Mouse (Mus musculus) G1E (cell line): Measurements from ENCODE around the gene Ccdc103. TPM values are rescaled to one million over a fixed set of nuclear protein-coding genes. Genes with fewer than 3 reads are reported as not detected.

Source experiments
- ATAC-seq: 2 replicates; pipeline ENCODE4 v1.8.0; 2016; ENCODE audit warnings: mild to moderate bottlenecking; ENCODE audit not compliant: insufficient number of reproducible peaks, poor library complexity, low FRiP score, severe bottlenecking; ENCODE audit errors: extremely low read depth
- DNase-seq: peaks from one replicate; pipeline ENCODE4 v3.0.0; 2012; ENCODE audit warnings: low spot score
- H3K27me3 ChIP-seq: 2 replicates; pipeline ENCODE4 v1.6.1; 2012; ENCODE audit warnings: mild to moderate bottlenecking, low read length, inconsistent platforms; ENCODE audit not compliant: insufficient read depth
- H3K36me3 ChIP-seq: replicated peaks from 2 replicates; pipeline ENCODE3; 2012; ENCODE audit warnings: mild to moderate bottlenecking, inconsistent platforms
- H3K4me1 ChIP-seq: 2 replicates; pipeline ENCODE4 v1.6.1; 2012; ENCODE audit warnings: low read depth, low read length, inconsistent platforms, mixed read lengths; ENCODE audit not compliant: insufficient read depth
- H3K4me3 ChIP-seq: 2 replicates; pipeline ENCODE4 v1.5.1; 2012; ENCODE audit warnings: low read depth, mild to moderate bottlenecking, inconsistent platforms, low read length, moderate library complexity, mixed read lengths
- H3K9me3 ChIP-seq: replicated peaks from 2 replicates; pipeline ENCODE4 v1.6.1; 2012; ENCODE audit warnings: inconsistent platforms
- CTCF ChIP-seq: IDR thresholded peaks from 2 replicates; pipeline ENCODE4 v1.5.1; 2012; ENCODE audit warnings: low read depth, low read length, inconsistent platforms, mixed read lengths
- GATA1 ChIP-seq: IDR thresholded peaks from 2 replicates; pipeline ENCODE4 v1.6.1; 2012; ENCODE audit warnings: borderline replicate concordance, low read length, inconsistent platforms, mixed read lengths
- GATA2 ChIP-seq: IDR thresholded peaks from 2 replicates; pipeline ENCODE4 v1.6.1; 2012; ENCODE audit warnings: low read depth, low read length, inconsistent platforms, borderline replicate concordance
- POLR2AphosphoS5 ChIP-seq: IDR thresholded peaks from 2 replicates; pipeline ENCODE4 v1.6.1; 2012; ENCODE audit warnings: low read depth, low read length, inconsistent platforms; ENCODE audit not compliant: insufficient replicate concordance
- TAL1 ChIP-seq: conservative IDR thresholded peaks from 2 replicates; pipeline ENCODE4 v1.6.1; 2012; ENCODE audit warnings: low read depth, low read length, inconsistent platforms, mixed read lengths
- polyA plus RNA-seq: library from polyadenylated mRNA; stranded (reverse); fragments of >175 nt; gene quantifications from 2 replicates; pipeline ENCODE4 v1.2.3, GENCODE M21; 2012
- total RNA-seq, 2 experiments: library from RNA; stranded (forward) in 1 of 2; stranded (reverse) in 1 of 2; fragments of 200-1000 nt in 1 of 2; fragments of >200 nt in 1 of 2; fragmentation: Nextera tagmentation in 1 of 2; gene quantifications; 2 replicates each; pipeline ENCODE4 v1.2.3; 2014 to 2017

Gene Ccdc103
- total and polyA plus RNA-seq, 3 experiments, result 0.09 to 0.87 TPM; not detected in 1

DNA sequence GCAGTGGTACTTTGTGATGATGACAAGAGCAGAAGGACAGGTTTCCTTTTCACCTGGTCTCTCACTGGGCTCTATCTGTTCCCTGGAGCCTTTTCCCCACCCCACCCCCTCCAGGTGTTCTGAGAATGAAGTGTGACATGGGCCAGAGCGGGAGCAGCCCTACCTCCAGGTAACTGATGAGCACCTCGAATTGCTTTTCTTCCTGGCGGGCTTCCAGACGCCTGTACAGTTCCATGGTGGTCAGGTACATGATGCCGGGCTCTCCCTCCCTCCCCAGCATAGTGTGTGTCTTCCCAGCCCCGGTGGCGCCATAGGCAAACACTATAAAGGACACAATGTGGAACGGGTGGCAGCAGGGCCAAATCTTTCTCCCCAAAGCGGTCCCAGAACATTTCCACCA, 34.4 kb downstream of the Ccdc103 start:
- ATAC-seq, result no peak
- no peaks in the 10 kb centered on the region for H3K9me3 ChIP-seq
- H3K4me1 ChIP-seq, result 0 out of 2 replicates have a peak, but pooled peaks cover 6% of the 10 kb centered on the region
- TF ChIP-seq TAL1 (no peak), GATA2 (no peak), CTCF (no peak), POLR2AphosphoS5 (no peak), GATA1 (no peak)
- no peak for DNase-seq
- peaks cover 82% of the 10 kb centered on the region for H3K36me3 ChIP-seq
- H3K27me3 ChIP-seq, result no peaks in the 10 kb centered on the region
- no peak overlapping the region for H3K4me3 ChIP-seq

DNA sequence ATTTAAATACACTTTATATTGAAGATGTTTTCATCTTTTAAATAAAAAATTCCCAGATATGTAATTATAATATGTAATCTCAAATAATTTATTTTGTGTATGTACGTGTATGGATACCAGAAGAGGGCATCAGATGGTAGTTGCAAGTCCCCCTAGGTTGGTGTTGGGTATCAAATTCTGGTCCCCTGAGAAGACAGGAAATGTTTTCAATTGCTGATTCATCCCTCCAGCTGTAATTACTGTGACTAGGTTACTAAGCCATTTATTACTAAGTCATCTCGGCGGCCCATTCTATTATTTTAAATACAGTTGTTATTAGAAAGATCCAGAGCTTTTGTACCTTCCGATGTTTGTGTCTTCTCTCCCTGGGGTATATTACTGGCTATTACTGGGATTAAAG, 37.1 kb downstream of the Ccdc103 start:
- Histone ChIP-seq H3K4me3 (no peak overlapping the region), H3K4me1 (peaks cover 23% of the 10 kb centered on the region), H3K36me3 (peaks cover 84% of the 10 kb centered on the region), H3K27me3 (no peaks in the 10 kb centered on the region), H3K9me3 (no peaks in the 10 kb centered on the region)
- TF ChIP-seq GATA2, result no peak
- ATAC-seq (no peak), DNase-seq (no peak)

DNA sequence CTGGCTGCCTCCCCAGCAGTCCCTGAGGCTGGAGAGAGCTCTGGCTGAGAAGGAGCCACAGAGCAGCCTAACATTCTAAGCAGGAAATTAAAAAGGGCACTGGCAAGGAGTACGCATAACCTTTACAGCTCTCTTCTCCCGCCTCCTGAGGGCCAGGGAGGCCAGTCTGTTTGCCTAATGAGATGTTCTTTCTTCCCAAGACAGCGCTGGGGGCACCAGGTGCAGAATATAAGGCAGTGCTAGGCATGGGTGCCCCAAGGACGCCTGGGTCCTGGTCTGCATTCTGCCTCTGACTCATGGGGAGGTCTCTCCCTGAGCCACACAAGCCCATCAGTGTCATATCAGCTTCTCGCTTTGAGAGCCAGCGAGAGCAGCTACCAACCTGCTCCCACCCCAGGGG, 40.5 kb downstream of the Ccdc103 start:
- DNase-seq (no peak), ATAC-seq (no peak)
- peaks cover 29% of the 10 kb centered on the region for H3K4me1 ChIP-seq
- H3K36me3 ChIP-seq, result peaks cover 50% of the 10 kb centered on the region
- TF ChIP-seq GATA1 (no peak), GATA2 (no peak), CTCF (no peak), POLR2AphosphoS5 (no peak), TAL1 (no peak)
- no peaks in the 10 kb centered on the region for H3K27me3 ChIP-seq
- H3K9me3 ChIP-seq, result no peaks in the 10 kb centered on the region
- no peak overlapping the region for H3K4me3 ChIP-seq

DNA sequence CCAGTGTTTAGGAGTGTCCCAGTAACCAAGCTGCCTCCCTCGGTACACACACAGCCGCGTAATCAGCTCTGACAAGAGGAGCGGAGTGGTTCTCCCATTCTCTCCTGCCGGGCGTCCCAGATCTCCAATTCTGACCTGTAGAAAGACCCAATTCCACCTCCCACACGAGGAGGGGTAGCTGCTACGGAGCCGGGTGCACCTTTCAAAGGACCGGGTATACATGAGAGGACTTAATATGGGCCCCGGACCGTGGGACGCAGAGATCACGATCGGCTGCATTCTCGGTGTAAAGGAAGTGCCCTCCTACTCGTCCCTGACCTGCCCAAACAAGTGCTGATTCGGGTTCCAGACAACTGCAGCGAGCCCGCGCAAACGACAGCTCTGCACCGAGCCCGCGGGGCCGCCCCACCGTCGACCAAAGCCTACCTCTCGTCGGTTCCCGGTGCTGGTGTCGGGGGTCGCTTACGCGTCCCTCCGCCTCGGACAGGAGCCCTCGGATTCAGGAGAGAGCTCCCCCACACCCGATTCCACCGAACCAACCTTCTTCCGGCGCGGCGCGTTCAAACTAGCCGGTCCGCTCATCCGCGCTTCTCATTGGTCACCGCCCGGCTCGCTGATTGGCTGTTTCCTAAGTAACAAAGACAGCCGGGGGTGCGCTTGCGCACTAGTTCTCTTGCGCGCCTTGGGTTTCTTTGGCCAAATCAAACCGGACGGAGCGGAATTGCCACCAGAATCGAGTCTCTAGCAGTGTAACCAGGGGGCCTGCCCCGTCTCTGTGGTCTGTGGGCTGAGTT, 43.8 kb downstream of the Ccdc103 start, which contains the start of gene Kif18b:
Gene Kif18b (minus strand): TSS at position 568 of the 794 bp plus-strand sequence.
- ATAC-seq (peak; percentile 85), DNase-seq (peak; percentile 95)
- H3K36me3 ChIP-seq, result peaks cover 32% of the 10 kb centered on the region
- H3K4me3 ChIP-seq, result peak within 1 kb of the TSS; percentile 96
- peaks cover 24% of the 10 kb centered on the region for H3K4me1 ChIP-seq
- peaks cover 7% of the 10 kb centered on the region; the same call in 1 of the 2 replicates for H3K27me3 ChIP-seq
- no peaks in the 10 kb centered on the region for H3K9me3 ChIP-seq
- TF ChIP-seq CTCF (no peak), GATA2 (no peak), POLR2AphosphoS5 (no peak), TAL1 (no peak), GATA1 (no peak)

DNA sequence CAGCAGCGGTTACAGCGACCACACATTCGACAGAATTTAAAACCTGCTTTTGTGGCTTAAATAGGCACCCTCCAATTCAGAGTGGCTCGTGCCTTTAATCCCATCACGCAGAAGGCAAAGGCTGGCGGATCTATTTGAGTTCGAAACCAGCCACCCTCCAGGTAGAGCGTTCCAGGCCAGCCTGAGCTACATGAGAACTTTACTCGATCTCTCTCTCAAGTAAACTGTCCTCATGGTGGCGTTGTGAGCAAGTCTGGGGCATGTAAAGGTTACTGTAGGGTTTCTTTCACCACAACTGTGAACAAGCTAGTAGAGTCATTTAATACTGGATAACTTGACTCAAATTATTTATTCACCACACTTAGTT, 44.3 kb downstream of the Ccdc103 start:
- ATAC-seq (no peak), DNase-seq (no peak)
- TF ChIP-seq GATA1 (no peak), POLR2AphosphoS5 (no peak), TAL1 (no peak), GATA2 (no peak), CTCF (0 out of 2 replicates have a peak, but pooled peaks have one; percentile 13)
- Histone ChIP-seq H3K4me3 (peak overlapping the region; percentile 96), H3K4me1 (peaks cover 24% of the 10 kb centered on the region), H3K9me3 (no peaks in the 10 kb centered on the region), H3K36me3 (peaks cover 28% of the 10 kb centered on the region), H3K27me3 (peaks cover 8% of the 10 kb centered on the region)

DNA sequence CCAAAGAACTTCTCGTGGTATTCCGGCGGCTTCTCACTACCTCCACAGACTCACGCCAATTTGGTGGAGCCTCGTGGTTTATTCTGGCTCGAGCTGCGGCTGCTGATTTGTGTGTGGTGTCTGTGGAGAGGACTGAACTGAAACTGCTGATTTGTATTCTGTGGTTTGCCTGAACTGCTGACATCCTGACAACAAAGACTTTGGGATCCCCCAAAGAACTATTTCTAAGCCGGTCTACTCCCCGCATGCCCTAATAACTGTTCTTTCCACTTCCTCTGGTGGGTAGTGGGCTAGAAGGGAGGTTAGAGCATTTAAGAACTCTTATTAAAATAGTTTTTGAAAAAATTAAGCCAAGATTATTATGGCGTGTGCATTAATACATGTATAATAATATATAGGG, 49.7 kb downstream of the Ccdc103 start:
- Histone ChIP-seq H3K4me1 (no peaks in the 10 kb centered on the region; the same call in 1 of the 2 replicates), H3K36me3 (no peaks in the 10 kb centered on the region), H3K27me3 (peaks cover 50% of the 10 kb centered on the region), H3K9me3 (no peaks in the 10 kb centered on the region), H3K4me3 (no peak overlapping the region)
- TF ChIP-seq GATA1, result no peak
- TF ChIP-seq TAL1, result no peak
- no peak for TF ChIP-seq POLR2AphosphoS5
- TF ChIP-seq GATA2, result no peak
- no peak for TF ChIP-seq CTCF
- DNase-seq (no peak), ATAC-seq (no peak)

Other genes with a start within 250 kb of the Ccdc103 start
- gene Meioc, start 217.5 kb upstream of the Ccdc103 start, total RNA-seq (2014; fragmentation: Nextera tagmentation), result not detected in 2 replicates
- gene Meioc, start 217.5 kb upstream of the Ccdc103 start, total RNA-seq (2017), result 0.05 TPM in 1 of 2 replicates, not detected in the other
- gene Meioc, start 217.5 kb upstream of the Ccdc103 start, polyA plus RNA-seq, result not detected in 2 replicates
- gene Ccdc43, start 183.4 kb upstream of the Ccdc103 start, total RNA-seq (2014; fragmentation: Nextera tagmentation), result 27.3 and 32.0 TPM in 2 replicates
- 38.7 and 43.6 TPM in 2 replicates for gene Ccdc43, start 183.4 kb upstream of the Ccdc103 start, total RNA-seq (2017)
- 8.4 and 10.5 TPM in 2 replicates for gene Ccdc43, start 183.4 kb upstream of the Ccdc103 start, polyA plus RNA-seq
- not detected in 2 replicates for gene Adam11, start 119.8 kb upstream of the Ccdc103 start, total RNA-seq (2014; fragmentation: Nextera tagmentation)
- gene Adam11, start 119.8 kb upstream of the Ccdc103 start, total RNA-seq (2017), result 0.06 and 0.22 TPM in 2 replicates
- gene Adam11, start 119.8 kb upstream of the Ccdc103 start, polyA plus RNA-seq, result not detected in 2 replicates
- not detected in 2 replicates for gene Gjc1, start 61.5 kb upstream of the Ccdc103 start, total RNA-seq (2014; fragmentation: Nextera tagmentation)
- 0.11 and 0.12 TPM in 2 replicates for gene Gjc1, start 61.5 kb upstream of the Ccdc103 start, total RNA-seq (2017)
- gene Gjc1, start 61.5 kb upstream of the Ccdc103 start, polyA plus RNA-seq, result not detected in 2 replicates
- not detected in 2 replicates for gene Higd1b, start 45.4 kb upstream of the Ccdc103 start, total RNA-seq (2014; fragmentation: Nextera tagmentation)
- gene Higd1b, start 45.4 kb upstream of the Ccdc103 start, total RNA-seq (2017), result not detected in 2 replicates
- not detected in 2 replicates for gene Higd1b, start 45.4 kb upstream of the Ccdc103 start, polyA plus RNA-seq
- 109 and 134 TPM in 2 replicates for gene Eftud2, start 219 bp upstream of the Ccdc103 start, total RNA-seq (2014; fragmentation: Nextera tagmentation)
- 171 and 175 TPM in 2 replicates for gene Eftud2, start 219 bp upstream of the Ccdc103 start, total RNA-seq (2017)
- 257 and 335 TPM in 2 replicates for gene Eftud2, start 219 bp upstream of the Ccdc103 start, polyA plus RNA-seq
- not detected in 2 replicates for gene Fam187a, start 4.0 kb downstream of the Ccdc103 start, total RNA-seq (2014; fragmentation: Nextera tagmentation)
- gene Fam187a, start 4.0 kb downstream of the Ccdc103 start, total RNA-seq (2017), result 0.16 TPM in 1 of 2 replicates, not detected in the other
- not detected in 2 replicates for gene Fam187a, start 4.0 kb downstream of the Ccdc103 start, polyA plus RNA-seq
- not detected in 2 replicates for gene Gfap, start 19.7 kb downstream of the Ccdc103 start, total RNA-seq (2014; fragmentation: Nextera tagmentation)
- 0.06 TPM in 1 of 2 replicates, not detected in the other for gene Gfap, start 19.7 kb downstream of the Ccdc103 start, total RNA-seq (2017)
- not detected in 2 replicates for gene Gfap, start 19.7 kb downstream of the Ccdc103 start, polyA plus RNA-seq
- 58.4 and 76.2 TPM in 2 replicates for gene Kif18b, start 43.9 kb downstream of the Ccdc103 start, total RNA-seq (2014; fragmentation: Nextera tagmentation)
- 25.5 and 28.1 TPM in 2 replicates for gene Kif18b, start 43.9 kb downstream of the Ccdc103 start, total RNA-seq (2017)
- 35.3 and 42.6 TPM in 2 replicates for gene Kif18b, start 43.9 kb downstream of the Ccdc103 start, polyA plus RNA-seq
- gene C1ql1, start 65.5 kb downstream of the Ccdc103 start, total RNA-seq (2014; fragmentation: Nextera tagmentation), result not detected in 2 replicates
- not detected in 2 replicates for gene C1ql1, start 65.5 kb downstream of the Ccdc103 start, total RNA-seq (2017)
- not detected in 2 replicates for gene C1ql1, start 65.5 kb downstream of the Ccdc103 start, polyA plus RNA-seq
- 54.2 and 83.8 TPM in 2 replicates for gene Nmt1, start 147.0 kb downstream of the Ccdc103 start, total RNA-seq (2014; fragmentation: Nextera tagmentation)
- gene Nmt1, start 147.0 kb downstream of the Ccdc103 start, total RNA-seq (2017), result 40.0 and 51.2 TPM in 2 replicates
- gene Nmt1, start 147.0 kb downstream of the Ccdc103 start, polyA plus RNA-seq, result 5.9 and 9.2 TPM in 2 replicates
- 87.1 and 95.3 TPM in 2 replicates for gene Dcakd, start 147.1 kb downstream of the Ccdc103 start, total RNA-seq (2014; fragmentation: Nextera tagmentation)
- 31.1 and 36.4 TPM in 2 replicates for gene Dcakd, start 147.1 kb downstream of the Ccdc103 start, total RNA-seq (2017)
- gene Dcakd, start 147.1 kb downstream of the Ccdc103 start, polyA plus RNA-seq, result 191 and 199 TPM in 2 replicates
- not detected in 2 replicates for gene Plcd3, start 220.5 kb downstream of the Ccdc103 start, total RNA-seq (2014; fragmentation: Nextera tagmentation)
- gene Plcd3, start 220.5 kb downstream of the Ccdc103 start, total RNA-seq (2017), result 0.06 and 0.11 TPM in 2 replicates
- not detected in 2 replicates for gene Plcd3, start 220.5 kb downstream of the Ccdc103 start, polyA plus RNA-seq
- gene Acbd4, start 220.5 kb downstream of the Ccdc103 start, total RNA-seq (2014; fragmentation: Nextera tagmentation), result 16.9 and 32.7 TPM in 2 replicates
- 11.9 and 19.2 TPM in 2 replicates for gene Acbd4, start 220.5 kb downstream of the Ccdc103 start, total RNA-seq (2017)
- 22.1 and 23.2 TPM in 2 replicates for gene Acbd4, start 220.5 kb downstream of the Ccdc103 start, polyA plus RNA-seq
- gene Hexim1, start 235.0 kb downstream of the Ccdc103 start, total RNA-seq (2014; fragmentation: Nextera tagmentation), result 13.2 and 16.6 TPM in 2 replicates
- 36.7 and 39.4 TPM in 2 replicates for gene Hexim1, start 235.0 kb downstream of the Ccdc103 start, total RNA-seq (2017)
- gene Hexim1, start 235.0 kb downstream of the Ccdc103 start, polyA plus RNA-seq, result 21.2 and 25.7 TPM in 2 replicates